Mouse (Mus musculus) megakaryocyte-erythroid progenitor cell, adult 5 weeks (primary cell): Measurements from ENCODE around the gene Kbtbd8. TPM values are rescaled to one million over a fixed set of nuclear protein-coding genes. Genes with fewer than 3 reads are reported as not detected.

Experiments
- polyA plus RNA-seq: library from polyadenylated mRNA; stranded (reverse); fragments of >175 nt; gene quantifications from 2 replicates; pipeline ENCODE4 v1.2.3, GENCODE M21; 2012

Gene Kbtbd8
- 0.01 TPM in 1 of 2 replicates, not detected in the other for polyA plus RNA-seq

GRCm38 (mm10) chr6:95116946-95117345 lies at the start of gene Kbtbd8:
Gene Kbtbd8, plus strand, starts transcription at chr6:95117240.

Other genes starting within 250 kb of the Kbtbd8 start
- gene Gm10234, start 204.9 kb downstream of the Kbtbd8 start, polyA plus RNA-seq, result not detected in 2 replicates